Mouse (Mus musculus): Measurements from ENCODE around the gene Gnao1. TPM values are rescaled to one million over a fixed set of nuclear protein-coding genes. Genes with fewer than 3 reads are reported as not detected.

The Gnao1 gene
- polyA plus RNA-seq, 1 experiment from 2014 or later: 7.2 TPM

DNA sequence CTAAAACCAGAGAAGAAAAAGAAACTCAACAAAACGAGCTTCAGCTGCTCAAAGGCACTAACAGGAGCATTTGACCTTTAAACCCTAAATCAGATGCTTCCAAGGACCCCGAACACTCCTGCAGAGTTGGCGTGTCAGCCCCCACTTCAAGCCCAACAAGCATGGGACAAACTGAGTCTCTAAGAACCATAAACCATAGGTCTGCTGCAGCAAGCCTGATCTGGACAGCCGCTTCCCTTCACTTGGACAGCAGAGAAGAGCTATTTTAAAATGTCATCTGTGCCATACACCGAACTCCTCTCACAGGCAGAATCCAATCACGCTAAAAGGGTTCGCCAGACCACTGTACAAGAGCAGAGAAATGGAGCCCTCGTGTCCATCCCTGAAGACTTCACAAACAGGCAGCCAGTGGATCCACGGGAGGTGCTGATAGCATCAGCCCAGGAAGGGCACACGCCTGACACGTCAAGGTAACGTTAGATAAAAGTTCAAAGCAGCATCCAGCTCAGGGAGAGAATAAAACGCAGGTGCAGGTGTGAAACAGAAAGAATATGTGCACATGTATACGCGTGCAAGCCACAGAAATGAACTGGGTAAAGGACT lies 199.6 kb downstream of the Gnao1 start:
- 0 out of 2 replicates have a peak overlapping the region, but pooled peaks have one; percentile 11 for H3K4me2 ChIP-seq (replicated peaks; ENCODE audit: low read depth)
- H3K27me3 ChIP-seq (ENCODE audit: control insufficient read depth, insufficient read depth, low read length): no peaks in the 10 kb centered on the region
- H3K4me3 ChIP-seq (ENCODE audit: low read depth, low read length): no peak overlapping the region
- DNase-seq (ENCODE audit: low spot score) (no peak), ATAC-seq (ENCODE audit: low FRiP score, low TSS enrichment) (no peak)
- no peak for TF ChIP-seq CTCF (IDR thresholded peaks at IDR 0.05; ENCODE audit: low read depth)
- no peak for TF ChIP-seq EP300 (optimal IDR thresholded peaks at IDR 0.05)
- no peaks in the 10 kb centered on the region for H3K36me3 ChIP-seq (ENCODE audit: control insufficient read depth, insufficient read depth, low read length)
- no peaks in the 10 kb centered on the region for H3K9me3 ChIP-seq (ENCODE audit: control insufficient read depth, low read length)
- H3K27ac ChIP-seq (replicated peaks): peak overlapping the region; percentile 40; the same call in 1 of the 2 replicates
- 49% methylated on average over 15 of the region's 15 CpGs for WGBS
- no peak overlapping the region for H3K9ac ChIP-seq (ENCODE audit: low read length)
- H3K4me1 ChIP-seq (replicated peaks; ENCODE audit: control insufficient read depth, insufficient read depth): peaks cover 10% of the 10 kb centered on the region

DNA sequence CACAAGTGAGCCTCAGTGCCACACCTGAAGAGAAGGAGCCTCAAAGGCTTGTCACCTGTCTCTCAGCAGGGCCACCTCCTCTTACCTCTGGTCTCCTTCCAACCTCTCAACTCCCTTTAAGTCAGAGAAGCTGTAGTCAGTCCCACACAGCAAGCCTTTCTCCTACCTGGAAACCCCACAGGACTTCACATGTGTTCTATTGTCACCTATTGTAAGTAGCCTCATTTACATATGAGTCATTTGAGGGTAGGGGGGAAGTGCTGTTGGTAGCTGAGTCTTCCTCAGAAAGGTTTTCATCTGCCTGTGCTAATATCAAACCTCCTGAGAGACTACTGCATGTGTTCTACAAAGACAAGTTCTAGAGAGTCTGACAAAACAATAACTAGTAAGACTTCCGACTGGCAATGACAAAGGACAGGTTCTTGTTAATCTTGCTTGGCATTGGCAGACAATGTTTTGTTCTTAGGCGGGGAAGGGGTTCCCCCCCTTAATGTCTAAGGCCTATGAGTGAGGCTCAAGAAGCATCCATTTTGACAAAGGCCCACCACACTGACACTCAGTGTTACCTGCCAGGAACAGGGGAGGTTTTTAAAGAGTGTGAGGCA lies 200.4 kb downstream of the Gnao1 start:
- WGBS: 37% methylated on average over 2 of the region's 2 CpGs
- Histone ChIP-seq H3K9ac (ENCODE audit: low read length) (no peak overlapping the region; the same call in 1 of the 2 replicates), H3K9me3 (ENCODE audit: control insufficient read depth, low read length) (no peaks in the 10 kb centered on the region), H3K27ac (replicated peaks) (0 out of 2 replicates have a peak overlapping the region, but pooled peaks have one; percentile 40), H3K4me3 (ENCODE audit: low read depth, low read length) (no peak overlapping the region), H3K4me2 (replicated peaks; ENCODE audit: low read depth) (peak overlapping the region; percentile 23), H3K4me1 (replicated peaks; ENCODE audit: control insufficient read depth, insufficient read depth) (peaks cover 10% of the 10 kb centered on the region), H3K27me3 (ENCODE audit: control insufficient read depth, insufficient read depth, low read length) (no peaks in the 10 kb centered on the region), H3K36me3 (ENCODE audit: control insufficient read depth, insufficient read depth, low read length) (no peaks in the 10 kb centered on the region)
- TF ChIP-seq EP300 (optimal IDR thresholded peaks at IDR 0.05): no peak
- TF ChIP-seq CTCF (IDR thresholded peaks at IDR 0.05; ENCODE audit: low read depth): no peak
- DNase-seq (ENCODE audit: low spot score) (no peak), ATAC-seq (ENCODE audit: low FRiP score, low TSS enrichment) (no peak)

DNA sequence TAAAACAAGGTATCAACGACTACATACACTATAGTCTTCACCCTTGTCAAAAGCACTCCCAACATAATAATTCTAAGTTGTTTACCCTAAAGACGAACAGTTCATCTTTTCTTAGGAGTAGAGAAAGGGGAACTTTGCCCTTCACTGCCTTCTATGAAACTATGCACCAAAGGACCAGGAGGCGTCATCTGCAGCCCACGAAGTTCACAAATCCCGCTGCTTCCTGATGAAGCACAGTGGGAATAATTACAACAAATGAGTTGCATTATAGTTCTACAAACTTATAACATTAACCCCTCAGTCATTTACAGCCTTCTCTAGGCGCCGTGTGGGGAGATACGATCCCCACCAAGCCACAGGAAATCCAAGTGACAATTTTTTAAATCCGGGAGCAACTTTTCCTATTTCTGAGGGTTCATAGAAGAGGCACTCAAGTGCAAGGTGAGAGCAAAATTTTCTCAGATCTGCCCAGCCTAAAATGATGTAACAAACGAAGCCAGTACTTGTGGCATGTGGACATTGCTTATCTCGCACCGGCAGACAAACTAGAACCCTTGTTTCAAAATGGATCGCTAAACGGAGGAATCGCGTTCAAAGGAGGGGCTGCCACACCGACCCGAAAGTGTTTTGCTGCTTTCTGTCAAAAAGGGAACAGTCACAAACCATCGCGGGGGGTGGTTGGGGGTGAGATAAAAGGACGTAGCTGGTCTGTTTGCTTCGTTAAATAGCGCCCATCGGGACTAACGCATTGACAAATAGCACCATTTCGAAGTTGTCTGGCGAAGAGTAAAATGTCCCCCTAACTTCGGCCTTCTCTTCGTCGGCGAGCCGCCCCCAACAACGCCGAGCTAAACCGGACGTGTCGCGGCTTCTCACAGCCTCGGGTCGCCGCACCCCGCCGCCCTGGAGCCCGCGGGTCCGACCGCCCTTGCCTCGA lies 201.6 kb downstream of the Gnao1 start:
- 3% methylated on average over 48 of the region's 48 CpGs for WGBS
- ATAC-seq (ENCODE audit: low FRiP score, low TSS enrichment) (no peak), DNase-seq (ENCODE audit: low spot score) (no peak)
- no peaks in the 10 kb centered on the region for H3K27me3 ChIP-seq (ENCODE audit: control insufficient read depth, insufficient read depth, low read length)
- H3K9me3 ChIP-seq (ENCODE audit: control insufficient read depth, low read length): no peaks in the 10 kb centered on the region
- TF ChIP-seq EP300 (optimal IDR thresholded peaks at IDR 0.05) (no peak), CTCF (IDR thresholded peaks at IDR 0.05; ENCODE audit: low read depth) (0 out of 2 replicates have a peak, but pooled peaks have one; percentile 4)
- peak overlapping the region; percentile 97 for H3K4me3 ChIP-seq (ENCODE audit: low read depth, low read length)
- peak overlapping the region; percentile 97 for H3K4me2 ChIP-seq (replicated peaks; ENCODE audit: low read depth)
- peak overlapping the region; percentile 97 for H3K27ac ChIP-seq (replicated peaks)
- H3K36me3 ChIP-seq (ENCODE audit: control insufficient read depth, insufficient read depth, low read length): no peaks in the 10 kb centered on the region
- peak overlapping the region; percentile 95 for H3K9ac ChIP-seq (ENCODE audit: low read length)
- H3K4me1 ChIP-seq (replicated peaks; ENCODE audit: control insufficient read depth, insufficient read depth): peaks cover 10% of the 10 kb centered on the region

- H3K4me3 ChIP-seq (ENCODE audit: low read depth, low read length): peak within 1 kb of the TSS; percentile 97
- peak within 1 kb of the TSS; percentile 97 for H3K4me2 ChIP-seq (replicated peaks; ENCODE audit: low read depth)
- H3K4me1 ChIP-seq (replicated peaks; ENCODE audit: control insufficient read depth, insufficient read depth): peaks cover 10% of the 10 kb centered on the region
- no peaks in the 10 kb centered on the region for H3K36me3 ChIP-seq (ENCODE audit: control insufficient read depth, insufficient read depth, low read length)
- under 1% methylated on average over 65 of the region's 130 CpGs for WGBS
- peak; percentile 78 for DNase-seq (ENCODE audit: low spot score)
- peak; percentile 97 for ATAC-seq (ENCODE audit: low FRiP score, low TSS enrichment)
- peak within 1 kb of the TSS; percentile 95 for H3K9ac ChIP-seq (ENCODE audit: low read length)
- TF ChIP-seq CTCF (IDR thresholded peaks at IDR 0.05; ENCODE audit: low read depth): peak; percentile 51
- TF ChIP-seq EP300 (optimal IDR thresholded peaks at IDR 0.05): no peak
- peak within 1 kb of the TSS; percentile 97 for H3K27ac ChIP-seq (replicated peaks)
- no peaks in the 10 kb centered on the region for H3K9me3 ChIP-seq (ENCODE audit: control insufficient read depth, low read length)
- H3K27me3 ChIP-seq (ENCODE audit: control insufficient read depth, insufficient read depth, low read length): no peaks in the 10 kb centered on the region
These were observed 202.5 kb downstream of the Gnao1 start, which contains the start of gene Amfr for GRCm38 (mm10) chr8:94012013-94012951. TSS of gene Amfr (minus strand) at chr8:94012842.

DNA sequence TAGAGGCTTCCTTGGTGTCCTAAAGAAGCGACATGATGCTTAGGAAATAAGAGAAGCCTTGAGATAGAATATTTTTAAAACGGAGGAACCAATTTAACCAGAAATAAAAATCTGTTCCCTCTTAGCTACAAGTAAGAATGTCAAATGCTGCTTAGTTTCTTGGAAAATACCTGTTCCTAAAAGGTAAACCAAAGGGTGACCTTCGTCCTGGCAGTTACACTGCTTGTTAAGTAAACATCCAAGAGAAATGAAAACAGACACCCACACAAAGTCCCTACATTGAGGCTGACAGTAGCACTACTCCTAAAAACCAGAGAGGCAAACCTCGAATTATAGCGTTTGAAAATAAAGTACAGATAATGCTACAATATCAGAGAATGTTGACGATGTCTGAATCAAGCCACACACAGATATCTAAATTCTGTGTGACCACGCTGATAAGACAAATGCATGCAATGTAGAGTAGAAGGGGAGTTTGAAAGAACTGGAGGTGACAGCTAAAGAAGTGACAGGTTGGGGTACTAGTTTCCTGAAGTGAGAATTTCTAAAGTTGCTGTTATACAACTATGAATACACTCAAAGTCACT lies 203.4 kb downstream of the Gnao1 start:
- H3K4me1 ChIP-seq (replicated peaks; ENCODE audit: control insufficient read depth, insufficient read depth): peaks cover 10% of the 10 kb centered on the region
- peak overlapping the region; percentile 97 for H3K27ac ChIP-seq (replicated peaks)
- H3K9ac ChIP-seq (ENCODE audit: low read length): peak overlapping the region; percentile 95
- H3K36me3 ChIP-seq (ENCODE audit: control insufficient read depth, insufficient read depth, low read length): no peaks in the 10 kb centered on the region
- H3K9me3 ChIP-seq (ENCODE audit: control insufficient read depth, low read length): no peaks in the 10 kb centered on the region
- peak overlapping the region; percentile 97 for H3K4me3 ChIP-seq (ENCODE audit: low read depth, low read length)
- no peak for ATAC-seq (ENCODE audit: low FRiP score, low TSS enrichment)
- no peaks in the 10 kb centered on the region for H3K27me3 ChIP-seq (ENCODE audit: control insufficient read depth, insufficient read depth, low read length)
- WGBS: 28% methylated on average over 7 of the region's 7 CpGs
- H3K4me2 ChIP-seq (replicated peaks; ENCODE audit: low read depth): peak overlapping the region; percentile 97
- TF ChIP-seq EP300 (optimal IDR thresholded peaks at IDR 0.05): no peak
- no peak for TF ChIP-seq CTCF (IDR thresholded peaks at IDR 0.05; ENCODE audit: low read depth)
- DNase-seq (ENCODE audit: low spot score): no peak

Small RNAs within 50 kb of the gene (microRNA-seq; reads per million reads assigned to microRNA genes)
- gene Gm24159: not detected

Other genes with a start within 250 kb of the Gnao1 start
- gene Amfr, start 202.9 kb downstream of the Gnao1 start, polyA plus RNA-seq (2015; fragmentation: Nextera tagmentation; extraction: Ambion mirVana): 42.6 and 46.5 TPM in 2 replicates
- 60.2 and 68.5 TPM in 2 replicates for gene Nudt21, start 227.1 kb downstream of the Gnao1 start, polyA plus RNA-seq (2015; fragmentation: Nextera tagmentation; extraction: Ambion mirVana)
- 5.4 and 6.1 TPM in 2 replicates for gene Ogfod1, start 227.2 kb downstream of the Gnao1 start, polyA plus RNA-seq (2015; fragmentation: Nextera tagmentation; extraction: Ambion mirVana)

Measured in stomach, postnatal 0 days (tissue).